Mouse (Mus musculus) urinary bladder, postnatal 36 days (tissue): ENCODE data around the gene Fdx1.

Source experiments
- DNase-seq, 2 experiments: peaks; one replicate each; pipeline ENCODE4 v3.0.0; 2022; ENCODE audit warnings: low spot score in 2 of 2, mixed read lengths in 1 of 2

The Fdx1 gene

DNA sequence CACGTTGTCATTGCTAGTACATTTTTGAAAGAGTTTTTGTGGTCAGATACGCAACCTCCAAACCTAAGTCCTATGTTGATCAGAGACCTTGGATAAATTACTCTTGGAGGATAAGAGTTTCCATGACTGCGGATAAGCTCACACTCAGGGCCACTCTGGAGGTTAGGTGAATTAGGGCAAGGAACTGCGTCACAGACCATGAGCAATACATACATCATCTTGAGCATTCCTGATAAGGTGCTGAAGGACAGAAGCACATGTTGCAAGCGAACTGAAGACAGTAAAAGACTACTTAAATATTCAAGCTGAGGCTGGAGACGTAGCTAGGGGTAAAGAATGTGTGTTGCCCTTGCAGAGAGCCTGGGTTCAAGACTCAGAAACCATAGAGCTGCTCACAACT, 754 bp upstream of the Fdx1 start:
- no peak for DNase-seq

DNA sequence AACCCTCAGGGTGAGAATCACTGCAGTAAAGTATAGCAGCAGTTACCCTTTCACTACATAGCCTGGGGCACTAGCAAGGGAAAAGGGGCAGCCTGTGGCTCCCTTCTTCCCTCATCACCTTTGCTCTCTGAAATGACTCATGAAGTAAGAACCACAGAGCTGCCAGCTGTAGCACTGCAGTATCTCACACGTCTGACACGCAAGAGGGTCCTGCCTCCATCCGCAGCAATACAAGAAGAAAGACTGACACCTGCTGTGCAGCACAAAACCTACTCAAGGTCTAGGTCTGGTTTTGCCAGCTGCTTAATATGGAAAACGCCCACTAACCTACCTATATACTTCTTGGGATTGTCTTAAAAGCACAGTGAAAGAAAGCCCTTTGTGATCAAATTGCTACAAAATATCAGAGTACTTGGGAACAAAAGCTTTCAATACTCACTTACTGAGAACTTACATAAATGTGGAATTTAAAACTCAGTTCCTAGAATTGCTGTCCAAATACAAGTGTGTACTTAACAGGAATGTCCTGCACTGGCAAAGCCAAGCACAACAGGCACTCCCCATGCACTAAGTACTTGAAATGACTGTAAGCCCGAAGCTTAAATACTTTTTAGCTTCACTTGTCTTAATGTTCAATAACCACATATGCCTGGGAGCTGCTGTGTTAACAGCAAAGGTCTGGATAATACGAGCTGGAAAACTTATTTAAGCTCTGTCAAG, 2.0 kb downstream of the Fdx1 start:
- no peak for DNase-seq

DNA sequence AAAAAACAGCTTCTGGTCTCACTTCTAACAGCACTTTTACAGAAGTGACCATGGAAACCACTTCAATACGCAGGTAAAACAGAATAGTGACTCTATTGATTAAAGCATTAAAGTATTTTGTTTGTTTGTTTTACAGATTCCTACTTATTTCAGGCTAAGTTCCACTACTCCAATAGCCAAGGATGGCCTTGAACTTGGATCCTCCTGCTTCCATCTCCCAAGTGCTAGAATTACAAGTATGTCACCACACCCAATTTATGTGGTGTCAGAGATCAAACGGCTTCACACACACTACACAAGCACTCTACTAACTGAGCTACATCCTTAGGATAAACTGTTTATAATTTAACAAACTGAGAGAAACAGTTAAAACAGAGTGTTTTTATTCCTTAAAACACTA, 3.0 kb downstream of the Fdx1 start:
- no peak for DNase-seq

DNA sequence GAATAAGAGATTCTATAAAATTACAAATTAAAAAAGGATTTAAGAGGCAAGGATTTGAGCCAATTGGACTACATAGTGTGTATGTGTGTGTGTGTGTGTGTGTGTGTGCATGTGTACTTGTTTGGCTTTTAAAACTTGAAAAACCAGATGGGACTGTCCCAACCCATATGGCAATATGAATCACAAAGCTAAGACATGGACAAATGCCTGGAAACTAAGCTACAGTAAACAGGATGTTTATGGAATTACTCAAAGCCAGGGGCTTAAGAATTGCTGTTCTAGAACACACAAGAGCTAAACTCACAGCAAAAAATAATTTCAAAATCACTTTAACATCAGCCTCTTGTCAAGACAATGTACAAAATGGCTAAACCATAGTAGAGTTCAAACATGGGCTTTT, 4.4 kb downstream of the Fdx1 start:
- DNase-seq = no peak

DNA sequence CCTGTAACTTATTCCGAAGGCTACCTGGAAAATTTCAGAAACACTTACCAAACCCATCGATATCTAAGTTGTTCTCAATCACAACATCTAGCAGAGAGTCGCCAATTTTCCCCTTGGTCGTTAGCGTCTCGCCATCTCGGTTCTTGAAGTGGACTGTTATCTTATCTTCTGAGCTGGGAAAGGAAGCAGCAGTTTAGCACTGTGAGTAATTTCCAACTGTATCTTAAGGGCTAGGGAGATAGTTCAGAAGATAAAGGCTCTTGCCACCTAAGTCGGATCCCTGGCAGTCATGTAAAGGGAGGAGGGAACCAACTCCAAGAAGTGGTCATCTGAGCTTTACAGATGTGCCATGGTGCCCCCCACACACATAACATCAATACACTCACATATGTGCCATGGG, 6.3 kb downstream of the Fdx1 start:
- DNase-seq = no peak

DNA sequence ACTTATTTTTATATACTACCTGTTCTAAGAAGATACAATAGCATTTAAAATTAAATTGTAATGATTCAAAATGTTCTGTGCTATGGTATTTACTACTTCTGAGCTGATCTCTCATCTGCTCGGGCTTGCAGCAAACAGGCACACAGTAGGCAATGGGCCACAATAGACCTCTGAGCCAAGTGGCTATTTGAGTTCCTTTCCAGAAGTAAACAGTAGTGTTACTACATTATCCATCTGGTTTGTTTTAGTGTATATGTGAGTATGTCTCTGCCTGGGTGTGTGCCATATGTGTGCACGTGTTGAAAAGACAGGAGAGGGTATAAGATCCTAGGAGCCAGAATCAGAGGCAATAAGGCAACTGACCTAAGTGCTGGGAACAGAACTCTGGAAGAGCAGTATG, 6.9 kb downstream of the Fdx1 start:
- DNase-seq = no peak

DNA sequence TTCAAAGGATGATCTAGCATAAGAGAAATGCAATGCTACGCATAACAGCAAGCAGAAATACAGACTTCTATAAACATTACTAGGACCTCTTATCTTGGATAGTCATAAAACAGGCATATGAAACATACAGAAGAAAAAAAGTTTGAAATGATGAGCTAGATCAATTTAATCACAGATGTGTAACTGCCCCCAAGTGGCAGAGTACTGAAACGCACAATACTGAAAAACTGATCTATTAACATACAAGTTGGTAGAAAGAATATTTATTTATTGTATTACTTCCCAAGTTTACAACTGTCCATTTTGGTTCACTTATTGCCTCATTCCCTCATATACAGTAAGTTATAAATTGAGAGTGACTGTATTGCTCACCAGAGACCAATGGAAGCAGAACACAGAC, 12.0 kb downstream of the Fdx1 start:
- DNase-seq = no peak

DNA sequence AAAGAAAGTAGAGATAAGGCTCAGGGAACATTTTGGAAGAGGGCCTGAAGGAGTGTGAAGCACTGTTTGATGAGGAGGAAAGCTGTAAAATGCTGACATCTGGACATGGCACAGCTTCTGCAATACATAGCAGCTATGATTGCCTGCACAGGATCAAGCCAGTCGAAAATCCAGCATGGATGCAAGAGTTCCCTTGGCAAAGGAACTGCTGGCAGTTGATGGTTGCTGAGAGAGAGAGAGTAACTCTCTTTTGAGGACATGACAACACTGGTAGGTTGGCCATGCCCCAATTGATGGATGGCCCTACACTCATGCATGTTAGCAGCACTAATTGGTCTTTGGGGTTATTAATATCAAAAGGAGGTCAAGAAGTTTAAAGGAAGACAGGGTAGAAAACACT, 12.7 kb downstream of the Fdx1 start:
- no peak for DNase-seq

DNA sequence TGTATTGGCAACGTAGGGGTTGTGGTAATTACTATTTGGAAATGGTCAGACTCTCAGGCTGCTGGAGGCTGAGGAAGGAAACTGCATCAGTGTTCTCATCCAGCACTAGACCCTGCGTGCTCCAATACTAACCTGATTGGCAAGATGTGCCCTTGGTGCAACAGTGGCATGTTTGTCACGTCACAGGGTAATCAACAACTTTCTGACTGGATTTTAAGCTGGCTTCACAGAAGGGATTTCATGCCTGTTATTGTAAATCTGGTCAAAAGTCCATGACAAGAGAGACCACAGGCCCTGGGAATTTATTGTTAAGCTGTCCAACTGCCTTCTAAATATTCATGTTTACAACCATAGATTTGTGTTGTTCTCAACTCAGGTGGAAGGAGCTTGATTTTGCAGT, 13.1 kb downstream of the Fdx1 start:
- DNase-seq = no peak

DNA sequence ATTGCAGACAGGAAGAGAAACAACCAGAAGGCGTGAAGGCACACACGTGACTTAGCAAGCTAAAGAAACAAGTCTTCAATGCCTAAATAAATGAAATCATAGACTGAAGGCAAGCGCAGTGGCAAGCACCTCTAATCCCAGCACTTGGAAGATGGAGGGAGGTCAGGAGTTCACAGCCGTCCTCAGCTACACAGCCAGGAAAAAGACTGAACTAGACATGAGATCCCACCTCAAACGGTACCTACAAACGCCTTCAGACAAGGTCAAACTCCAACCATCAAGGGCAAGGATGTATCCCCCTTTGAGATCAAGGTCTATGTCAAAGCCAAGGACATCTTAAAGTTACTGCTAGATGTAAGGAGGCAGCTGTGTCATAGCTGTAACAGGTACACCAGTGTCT, 19.4 kb downstream of the Fdx1 start:
- no peak for DNase-seq

DNA sequence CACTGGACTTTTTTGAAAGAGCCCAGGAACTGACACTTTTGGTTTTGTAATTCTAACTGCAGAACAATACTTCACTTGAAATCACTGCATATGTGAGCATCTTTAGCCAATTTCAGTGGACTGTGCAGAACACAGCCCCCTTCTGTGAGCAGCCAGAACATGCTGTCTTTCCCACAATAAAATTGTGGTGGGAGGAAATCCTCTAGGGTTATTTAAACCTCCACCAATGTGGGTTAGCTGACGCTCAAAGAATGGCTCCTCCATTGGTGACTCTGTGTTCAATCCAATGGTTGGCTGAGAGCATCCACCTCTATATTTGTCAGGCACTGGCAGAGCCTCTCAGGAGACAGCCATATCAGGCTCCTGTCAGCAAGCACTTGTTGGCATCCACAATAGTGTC, 28.7 kb downstream of the Fdx1 start:
- no peak for DNase-seq

DNA sequence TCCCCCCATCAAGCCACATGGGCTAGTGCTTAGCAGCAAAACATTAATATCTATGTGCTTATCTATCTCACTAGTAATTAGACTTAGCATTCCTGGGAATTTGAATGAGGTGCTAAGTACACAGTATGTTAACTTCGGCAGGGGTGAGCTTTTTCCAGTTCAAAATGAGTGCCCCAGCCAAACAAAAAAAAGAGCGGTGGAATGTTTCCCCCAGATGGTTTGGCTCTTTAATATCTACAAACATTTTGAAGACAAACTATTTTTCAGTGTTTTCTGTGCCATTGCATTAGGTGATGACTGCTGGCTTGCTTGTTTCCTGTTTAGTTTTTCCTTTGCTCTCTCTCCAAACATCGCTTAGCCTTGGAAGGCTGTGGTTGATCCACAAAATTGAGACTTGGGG, 31.4 kb downstream of the Fdx1 start:
- no peak for DNase-seq

DNA sequence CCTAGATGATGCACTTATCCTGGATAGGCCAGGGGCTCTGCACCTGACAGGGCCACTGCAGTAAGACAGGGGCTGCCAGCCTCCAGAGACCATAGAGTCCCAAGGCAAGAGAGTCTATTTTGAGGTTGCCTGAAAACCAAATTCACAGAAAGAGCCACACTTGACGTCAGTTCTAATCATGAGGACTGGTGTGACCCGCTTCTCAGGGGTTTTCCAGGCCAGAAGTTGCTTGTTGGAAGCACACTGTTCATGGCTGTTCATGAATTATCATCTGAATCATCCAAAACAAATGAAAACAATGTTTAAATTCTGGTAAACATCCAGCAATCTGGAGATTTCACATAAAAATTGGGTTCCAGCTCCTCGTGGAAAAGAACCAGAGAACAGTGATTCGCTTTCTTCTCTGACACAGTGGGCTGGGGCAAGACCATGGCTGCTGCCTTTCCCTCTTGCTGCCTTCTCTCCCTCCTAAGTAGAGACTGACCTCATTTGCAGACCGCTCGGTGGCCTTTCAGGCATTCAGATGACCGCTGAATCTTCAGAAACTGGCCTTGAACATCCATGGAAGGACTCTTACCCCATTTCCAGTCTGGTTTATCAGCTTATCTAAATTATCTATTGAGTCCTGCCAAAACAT, 32.2 kb downstream of the Fdx1 start:
- no peak for DNase-seq

DNA sequence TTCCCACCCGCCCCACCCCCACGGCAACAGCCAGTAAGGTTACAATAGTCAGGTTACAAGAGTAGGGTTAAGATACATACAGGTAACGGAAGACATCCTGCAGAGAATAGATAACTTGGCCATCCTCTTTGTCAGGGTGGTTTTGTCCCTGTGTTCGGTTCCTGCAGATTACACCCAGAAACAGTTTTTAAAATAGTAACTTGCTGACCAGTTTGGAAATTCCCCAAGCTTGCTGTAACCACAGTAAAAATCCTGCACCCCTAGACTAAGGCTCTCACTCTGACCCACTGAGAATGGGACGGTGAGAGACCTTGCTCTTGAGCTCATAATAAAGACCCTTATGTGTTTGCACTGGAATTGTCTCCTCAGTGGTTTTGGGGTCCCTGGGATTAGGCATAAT, 33.4 kb downstream of the Fdx1 start:
- no peak for DNase-seq

DNA sequence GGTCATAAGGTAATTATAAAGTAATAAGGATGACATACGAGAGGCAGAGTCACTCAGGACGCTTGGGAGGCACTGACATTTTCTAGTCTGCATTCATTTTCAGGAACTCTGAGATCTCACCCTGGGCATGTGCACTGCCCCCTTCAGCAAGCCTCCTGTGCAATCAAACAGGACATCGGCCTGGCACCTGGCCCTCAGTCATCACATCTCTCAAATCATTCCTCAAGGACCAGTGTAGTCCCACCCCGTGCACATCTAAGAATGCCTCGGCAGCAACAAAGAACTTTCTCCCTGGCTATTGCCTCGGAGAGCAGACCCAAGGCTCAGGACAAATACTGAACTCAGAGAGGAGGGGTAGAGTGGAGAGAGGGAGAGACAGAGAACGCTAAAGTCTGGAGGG, 34.7 kb downstream of the Fdx1 start:
- no peak for DNase-seq

DNA sequence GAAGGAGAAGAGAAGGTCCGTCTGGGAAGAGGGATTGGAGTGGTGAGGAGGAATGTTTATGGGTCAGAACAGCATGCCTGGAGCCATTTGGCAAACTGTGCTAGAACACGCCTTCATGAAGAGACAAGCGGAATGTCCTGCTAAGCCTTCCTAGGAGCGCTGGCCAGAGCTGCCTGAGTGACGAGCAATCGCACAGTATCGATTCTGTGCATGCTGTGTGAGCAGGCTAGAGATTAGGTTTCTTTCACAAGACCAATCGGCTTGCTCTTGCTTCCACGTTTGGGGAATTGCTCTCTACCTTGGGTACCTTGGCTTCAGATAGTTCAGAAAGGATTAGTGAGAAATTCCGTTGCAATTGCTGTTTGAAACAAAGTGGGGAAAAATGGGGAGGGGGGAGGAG, 35.2 kb downstream of the Fdx1 start:
- peak in 1 of 2 experiments; percentile 9 for DNase-seq

DNA sequence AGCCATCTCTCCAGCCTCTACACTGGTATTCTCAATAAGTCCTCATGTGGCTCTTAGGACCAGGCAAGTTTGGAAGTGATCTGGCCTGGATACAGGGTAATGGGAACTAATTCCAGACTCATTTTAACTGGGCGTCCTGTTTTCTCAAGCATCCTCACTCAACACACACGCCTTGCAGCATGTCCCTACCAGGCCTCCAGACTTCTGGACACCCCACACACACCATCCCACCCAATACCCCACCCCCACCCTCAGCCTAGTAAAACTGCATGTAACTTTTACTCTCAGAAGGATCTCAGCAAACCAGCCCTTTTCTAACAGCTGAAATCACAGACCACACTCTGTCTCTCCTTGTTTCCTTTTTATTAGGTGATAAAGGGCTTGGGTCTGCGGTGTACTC, 35.7 kb downstream of the Fdx1 start:
- DNase-seq = no peak

DNA sequence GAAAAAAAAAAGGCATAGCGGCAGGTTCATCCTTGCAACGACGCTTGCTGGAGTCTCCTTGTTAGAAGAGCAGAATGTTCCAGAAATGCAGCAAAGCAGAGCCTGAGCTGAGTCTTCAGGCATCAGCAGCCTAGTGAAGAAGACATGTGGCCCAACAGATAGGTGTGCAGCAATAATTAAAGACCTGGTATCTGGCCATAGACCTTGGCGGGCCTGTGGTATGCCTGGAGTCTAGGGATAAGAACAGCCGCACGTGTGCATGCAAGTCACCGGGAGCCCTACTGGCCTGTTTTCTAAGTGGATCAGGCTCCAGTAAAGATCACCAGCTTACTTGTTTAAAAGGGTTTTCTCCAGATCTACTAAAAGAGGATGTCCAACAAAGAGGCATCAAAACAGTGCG, 36.7 kb downstream of the Fdx1 start:
- DNase-seq = no peak

DNA sequence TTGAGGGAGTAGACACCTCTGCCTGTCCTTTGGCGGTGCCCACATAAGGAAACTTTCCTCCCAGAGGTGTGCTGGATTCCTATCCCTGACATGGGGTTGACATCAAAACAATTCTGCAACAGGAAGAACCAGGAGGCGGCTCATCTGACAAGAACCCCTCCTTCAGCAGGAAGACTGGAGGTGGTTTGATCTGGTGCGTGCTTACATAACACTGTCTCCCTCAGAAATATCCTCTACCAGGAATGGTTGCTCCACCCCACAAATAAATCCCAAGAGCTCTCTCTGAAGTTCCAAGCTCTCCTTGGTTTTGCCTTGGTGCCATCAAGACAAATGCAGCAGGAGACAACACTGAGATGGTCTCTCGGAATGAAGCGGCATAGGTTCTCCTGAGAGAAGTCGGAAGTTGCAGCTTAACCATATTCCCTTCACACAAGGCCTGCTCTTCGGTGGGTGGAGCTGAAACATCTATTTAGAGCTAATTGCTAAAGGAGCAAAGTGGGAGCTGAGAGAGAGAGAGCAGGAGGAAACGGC, 38.7 kb downstream of the Fdx1 start:
- no peak for DNase-seq

DNA sequence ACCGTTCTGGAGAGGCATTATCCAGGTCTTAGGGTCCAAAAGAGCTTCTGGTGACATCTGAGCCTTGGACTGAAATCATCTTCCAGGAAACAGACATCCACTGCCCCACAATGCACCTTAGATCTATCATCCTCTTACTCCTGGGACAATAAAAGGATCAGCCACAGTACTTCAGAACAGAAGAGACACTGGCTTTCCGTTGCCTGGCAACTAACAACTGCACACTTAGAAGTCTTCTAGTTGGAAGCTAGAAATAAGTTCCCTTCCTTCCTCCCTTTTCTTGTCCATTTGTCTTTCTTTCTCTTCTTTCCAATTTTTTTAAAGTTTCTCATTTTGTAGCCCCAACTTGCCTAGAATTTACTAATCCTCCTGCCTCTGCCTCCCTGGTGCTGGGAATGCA, 40.6 kb downstream of the Fdx1 start:
- no peak for DNase-seq

DNA sequence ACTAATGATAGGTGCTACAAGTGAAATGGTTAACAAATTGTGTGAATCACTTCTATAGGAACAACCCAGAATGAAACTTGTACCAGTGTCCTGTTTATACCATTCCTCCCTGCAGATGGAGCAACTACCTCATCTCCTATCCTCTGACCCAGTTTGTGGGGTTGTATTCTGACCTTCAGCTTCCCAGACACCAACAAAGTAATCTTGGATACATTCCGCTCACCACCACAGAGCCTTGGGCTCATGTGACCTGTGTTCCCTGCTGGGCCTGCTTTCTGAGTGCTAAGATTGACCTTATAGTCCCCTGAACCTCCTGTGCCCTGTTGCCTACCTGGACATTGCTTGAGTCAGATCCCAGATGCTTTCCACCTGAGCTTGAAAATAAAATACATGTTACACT, 47.8 kb downstream of the Fdx1 start:
- no peak for DNase-seq

DNA sequence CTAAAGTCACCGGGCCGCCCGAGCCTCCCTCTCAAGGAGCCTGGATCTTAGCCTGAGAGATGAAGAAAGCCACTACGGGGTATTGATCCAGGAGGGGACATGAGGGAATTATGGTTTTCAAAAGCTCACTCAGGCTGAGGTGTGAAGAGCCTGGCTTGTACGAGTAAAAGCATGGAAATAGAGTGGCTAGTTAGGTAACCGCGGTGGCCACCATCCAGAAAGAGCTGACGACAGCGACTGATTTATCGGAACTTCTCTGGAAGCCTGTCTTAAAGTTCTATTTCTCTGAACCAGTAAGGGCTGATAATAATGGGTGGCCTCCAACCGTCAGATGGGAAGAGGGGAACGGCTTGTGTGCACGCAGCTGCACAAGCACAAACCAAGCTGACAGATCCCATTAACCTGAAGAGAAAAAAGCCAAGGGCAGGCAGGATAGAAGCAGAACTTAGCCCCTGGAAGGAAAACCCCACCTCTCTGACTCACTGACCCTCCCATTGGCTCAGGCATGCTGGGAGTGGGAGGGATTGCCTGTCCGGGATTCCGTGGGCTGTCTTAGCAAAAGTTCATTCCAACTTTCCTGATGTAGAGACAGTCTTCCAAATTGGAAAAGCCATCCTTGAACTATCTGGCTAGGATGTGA, 48.8 kb downstream of the Fdx1 start:
- DNase-seq = peak; percentile 3 to 38

DNA sequence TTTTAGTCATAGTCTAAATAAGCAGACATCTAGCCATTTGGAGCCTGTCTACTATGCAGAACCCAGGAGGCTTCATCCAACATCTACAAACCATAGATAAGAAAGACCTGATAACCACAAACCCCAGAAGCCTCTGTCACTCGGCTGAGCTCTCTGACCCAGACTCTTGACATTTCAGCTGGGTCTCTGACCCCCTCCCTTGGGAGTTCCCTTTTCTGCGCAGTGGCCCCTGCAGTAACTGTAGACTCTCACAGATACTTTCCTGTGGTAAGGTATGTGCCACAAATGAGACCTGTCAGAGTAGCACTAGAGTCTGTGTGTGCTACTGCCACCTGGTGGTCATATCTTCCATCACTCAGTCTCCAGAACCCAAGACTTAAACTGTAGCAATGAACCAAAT, 54.5 kb downstream of the Fdx1 start:
- peak; percentile 65 to 69 for DNase-seq
